Mouse (Mus musculus) megakaryocyte progenitor cell, adult 5-6 weeks (primary cell): ENCODE data around the gene Syngap1. TPM values are rescaled to one million over a fixed set of nuclear protein-coding genes. Genes with fewer than 3 reads are reported as not detected.
"Not testable (repeated sequence)": the region's sequence is repeated elsewhere in the genome, so short reads cannot be mapped to it uniquely, and the experiment has no call there.

Experiments
- ATAC-seq: replicated peaks from 2 replicates; pipeline ENCODE4 v1.8.0; 2016; ENCODE audit warnings: mild to moderate bottlenecking, moderate TSS enrichment, inconsistent platforms; ENCODE audit not compliant: poor library complexity
- total RNA-seq, 2 experiments: library from RNA; stranded (forward) in 1 of 2; stranded (reverse) in 1 of 2; fragments of 157-497, 149-512 nt in 1 of 2; fragments of 200-1000 nt in 1 of 2; gene quantifications; 2 replicates each; pipeline versions ENCODE4 v1.2.3 to v1.2.4; 2015 to 2017

Gene Syngap1
- total RNA-seq, 2 experiments from 2014 or later, result 3.6 to 11.6 TPM

DNA sequence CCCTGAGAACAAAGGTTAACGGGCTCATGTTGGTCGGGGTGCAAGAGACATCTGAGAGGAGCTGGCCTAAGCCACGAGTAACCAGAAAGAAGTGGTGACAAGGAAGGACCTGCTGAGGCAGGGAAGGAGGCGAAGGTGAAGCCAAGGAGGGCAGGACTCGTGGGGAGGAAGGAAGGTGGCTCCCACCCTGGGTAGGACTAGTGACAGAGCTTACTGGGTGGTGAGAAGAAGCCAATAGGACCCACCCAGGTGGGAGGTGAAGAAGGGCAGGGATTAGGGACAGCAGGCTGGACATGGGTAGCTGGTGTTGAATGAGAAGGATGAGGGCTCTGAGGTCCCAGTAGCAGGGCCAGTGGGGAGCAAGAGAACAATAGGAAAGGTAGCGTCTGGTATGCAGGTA, 12.1 kb downstream of the Syngap1 start:
- no peak for ATAC-seq

DNA sequence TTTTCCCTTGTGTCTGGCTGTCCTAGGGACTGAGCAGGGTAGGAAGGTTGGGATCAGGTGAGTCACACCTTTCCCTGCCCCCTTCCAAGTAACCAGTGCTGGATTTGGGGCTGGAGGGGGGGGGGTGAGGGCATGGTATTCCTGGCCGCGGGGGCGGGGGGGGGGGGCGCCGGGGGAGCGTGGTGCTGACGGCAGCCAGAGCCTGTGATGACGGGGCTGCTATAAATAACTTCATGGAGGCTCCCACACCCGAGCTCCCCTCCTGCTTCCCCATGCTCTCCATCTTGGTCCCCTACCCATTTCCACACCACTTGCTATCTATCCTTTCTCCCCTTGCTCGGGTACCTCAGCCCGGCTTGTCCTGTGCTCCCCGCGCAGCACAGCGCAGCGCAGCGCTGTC, 12.7 kb downstream of the Syngap1 start:
- ATAC-seq, result no peak

DNA sequence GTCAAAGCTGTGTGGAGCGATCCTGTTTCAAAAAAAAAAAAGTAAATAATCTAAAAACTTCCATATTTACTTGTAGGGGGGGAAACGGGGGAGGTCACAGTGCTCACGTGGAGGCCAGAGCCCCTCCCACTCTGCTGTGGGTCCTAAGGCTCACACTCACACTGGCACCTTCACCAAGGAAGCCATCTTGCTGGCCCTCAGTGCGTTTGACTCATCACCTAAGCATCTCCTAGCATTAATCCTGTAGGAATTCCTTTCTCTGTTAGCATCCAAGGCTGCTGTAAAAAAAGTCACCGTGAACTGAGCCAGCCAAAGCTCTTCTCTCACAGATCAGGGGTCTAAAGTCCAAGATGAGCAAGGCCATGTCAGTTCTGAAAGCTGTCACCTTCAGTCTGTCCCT, 15.3 kb downstream of the Syngap1 start:
- no peak for ATAC-seq

DNA sequence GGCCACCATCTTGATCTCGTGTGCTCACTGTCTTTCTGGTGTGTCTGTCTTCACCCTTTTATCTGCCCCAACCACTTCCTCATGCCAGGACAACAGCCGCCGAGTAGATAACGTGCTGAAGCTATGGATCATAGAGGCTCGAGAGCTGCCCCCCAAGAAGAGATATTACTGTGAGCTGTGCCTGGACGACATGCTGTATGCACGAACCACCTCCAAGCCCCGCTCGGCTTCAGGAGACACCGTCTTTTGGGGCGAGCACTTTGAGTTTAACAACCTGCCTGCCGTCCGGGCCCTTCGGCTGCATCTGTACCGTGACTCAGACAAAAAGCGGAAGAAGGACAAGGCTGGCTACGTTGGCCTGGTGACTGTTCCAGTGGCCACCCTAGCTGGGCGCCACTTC, 15.8 kb downstream of the Syngap1 start:
- peak; percentile 85 for ATAC-seq

DNA sequence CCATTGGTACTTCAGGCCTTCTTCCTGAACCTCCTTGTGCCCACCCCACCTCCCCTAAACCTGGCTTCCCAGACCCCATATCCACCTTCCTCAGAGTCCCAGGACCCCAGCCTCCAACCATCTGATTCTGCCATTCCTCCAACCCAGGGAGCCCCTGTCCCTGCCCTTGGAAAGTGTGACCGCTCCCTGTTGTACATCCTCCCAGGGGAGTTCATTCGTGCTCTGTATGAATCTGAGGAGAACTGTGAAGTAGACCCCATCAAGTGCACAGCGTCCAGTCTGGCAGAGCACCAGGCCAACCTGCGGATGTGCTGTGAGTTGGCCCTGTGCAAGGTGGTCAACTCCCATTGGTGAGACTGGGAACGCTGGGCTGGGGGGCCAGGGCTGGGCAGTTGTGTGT, 16.8 kb downstream of the Syngap1 start:
- ATAC-seq, result no peak

DNA sequence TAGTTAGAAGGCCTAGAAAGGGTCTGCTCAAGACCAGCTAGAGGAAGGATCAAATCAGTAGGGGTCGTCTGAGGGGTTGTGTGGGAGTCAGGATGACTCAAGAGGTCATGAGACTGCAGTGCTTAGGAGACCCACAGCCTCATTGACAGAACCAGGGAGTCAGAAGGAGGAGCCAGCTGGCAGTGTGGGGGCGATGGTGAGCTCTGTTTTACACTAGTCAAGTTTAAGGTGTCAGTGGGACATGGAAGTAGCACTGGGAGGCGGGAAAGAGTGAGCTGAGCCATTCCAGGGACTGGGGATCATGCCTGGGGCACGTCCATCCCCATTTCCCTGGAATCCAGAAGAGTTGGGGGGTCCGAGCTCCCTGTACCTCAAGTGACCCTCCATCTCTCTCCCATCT, 17.8 kb downstream of the Syngap1 start:
- no peak for ATAC-seq

DNA sequence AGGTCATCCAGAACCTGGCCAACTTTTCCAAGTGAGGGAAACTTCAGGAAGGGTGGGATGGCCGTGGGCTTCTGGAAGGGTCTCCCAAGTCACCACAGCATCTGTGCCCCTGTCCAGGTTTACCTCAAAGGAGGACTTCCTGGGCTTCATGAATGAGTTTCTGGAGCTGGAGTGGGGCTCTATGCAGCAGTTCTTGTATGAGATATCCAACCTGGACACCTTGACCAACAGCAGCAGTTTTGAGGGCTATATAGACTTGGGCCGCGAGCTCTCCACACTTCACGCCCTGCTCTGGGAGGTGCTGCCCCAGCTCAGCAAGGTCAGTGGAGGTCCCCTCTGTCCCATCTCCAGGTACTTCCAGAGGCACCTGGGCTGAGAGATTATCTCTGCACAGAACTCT, 18.8 kb downstream of the Syngap1 start:
- no peak for ATAC-seq

DNA sequence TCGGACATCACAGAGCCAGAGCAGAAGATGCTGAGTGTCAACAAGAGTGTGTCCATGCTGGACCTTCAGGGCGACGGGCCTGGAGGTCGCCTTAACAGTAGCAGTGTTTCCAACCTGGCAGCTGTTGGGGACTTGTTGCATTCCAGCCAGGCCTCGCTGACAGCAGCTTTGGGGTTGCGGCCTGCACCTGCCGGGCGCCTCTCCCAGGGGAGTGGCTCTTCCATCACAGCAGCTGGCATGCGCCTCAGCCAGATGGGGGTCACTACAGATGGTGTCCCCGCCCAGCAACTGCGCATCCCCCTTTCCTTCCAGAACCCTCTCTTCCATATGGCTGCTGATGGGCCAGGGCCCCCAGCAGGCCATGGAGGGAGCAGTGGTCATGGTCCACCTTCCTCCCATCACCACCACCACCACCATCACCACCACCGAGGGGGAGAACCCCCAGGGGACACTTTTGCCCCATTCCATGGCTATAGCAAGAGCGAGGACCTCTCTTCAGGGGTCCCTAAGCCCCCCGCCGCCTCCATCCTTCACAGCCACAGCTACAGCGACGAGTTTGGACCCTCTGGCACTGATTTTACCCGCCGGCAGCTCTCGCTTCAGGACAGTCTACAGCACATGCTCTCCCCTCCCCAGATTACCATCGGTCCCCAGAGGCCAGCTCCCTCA, 20.7 kb downstream of the Syngap1 start:
- ATAC-seq, result no peak

DNA sequence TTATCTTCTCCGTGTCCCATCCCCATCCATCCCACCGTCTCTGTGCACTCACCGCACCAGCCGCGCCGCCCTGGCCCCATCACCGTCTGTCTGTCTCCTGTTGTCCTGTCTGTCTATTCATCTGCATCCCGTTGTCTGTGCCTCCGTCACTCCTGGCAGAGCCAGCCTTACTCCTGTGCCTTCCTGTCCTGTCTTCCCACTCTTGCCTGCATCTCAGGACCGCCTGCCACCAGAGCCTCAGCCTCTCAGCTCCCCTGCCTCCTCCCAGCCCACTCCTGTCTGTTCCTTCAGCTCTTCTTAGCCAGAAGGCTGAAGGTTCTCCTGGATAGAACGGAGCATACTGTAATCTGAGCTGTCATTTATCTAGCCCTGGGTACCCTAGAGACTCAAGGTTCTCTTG, 25.9 kb downstream of the Syngap1 start:
- no peak for ATAC-seq

DNA sequence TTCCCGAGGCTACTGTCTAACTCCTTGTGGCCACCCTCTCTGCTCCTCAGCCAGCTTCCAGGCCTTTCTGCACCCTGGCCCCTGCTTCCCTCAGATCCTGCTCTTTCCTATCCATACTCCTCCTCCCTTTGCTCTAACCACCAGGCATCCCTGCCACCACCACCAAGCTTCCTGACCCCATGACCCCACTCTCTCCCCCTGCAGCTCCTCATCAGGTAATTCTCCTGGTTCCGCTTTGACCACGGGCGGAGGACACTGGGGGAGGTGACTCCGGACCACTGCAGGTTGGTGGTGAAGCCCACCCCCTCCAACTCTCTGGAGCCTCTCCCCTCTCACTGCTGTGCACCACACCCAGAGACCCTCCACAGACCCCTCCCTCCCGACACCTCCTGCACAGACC, 26.4 kb downstream of the Syngap1 start:
- ATAC-seq, result no peak

DNA sequence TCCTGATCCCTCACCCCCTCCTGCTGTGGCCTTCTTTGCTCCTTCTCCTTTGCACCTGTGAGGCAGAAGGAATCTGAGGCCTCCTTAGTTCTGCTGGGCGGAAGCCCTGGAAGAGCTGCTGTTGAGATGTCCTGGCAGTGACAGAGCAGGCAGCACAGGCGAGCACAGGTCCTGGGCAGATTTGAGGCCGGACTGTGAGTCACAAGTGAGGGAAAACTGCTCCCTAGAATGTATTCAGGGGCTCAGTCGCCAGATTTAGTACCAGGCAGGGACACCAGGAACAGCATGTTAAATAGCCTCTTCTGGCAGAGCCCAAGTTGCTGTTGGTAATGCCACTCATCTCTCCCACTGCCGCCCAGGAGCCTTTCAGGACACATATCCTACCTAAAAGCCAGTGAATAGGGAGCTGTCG, 27.2 kb downstream of the Syngap1 start:
- no peak for ATAC-seq

DNA sequence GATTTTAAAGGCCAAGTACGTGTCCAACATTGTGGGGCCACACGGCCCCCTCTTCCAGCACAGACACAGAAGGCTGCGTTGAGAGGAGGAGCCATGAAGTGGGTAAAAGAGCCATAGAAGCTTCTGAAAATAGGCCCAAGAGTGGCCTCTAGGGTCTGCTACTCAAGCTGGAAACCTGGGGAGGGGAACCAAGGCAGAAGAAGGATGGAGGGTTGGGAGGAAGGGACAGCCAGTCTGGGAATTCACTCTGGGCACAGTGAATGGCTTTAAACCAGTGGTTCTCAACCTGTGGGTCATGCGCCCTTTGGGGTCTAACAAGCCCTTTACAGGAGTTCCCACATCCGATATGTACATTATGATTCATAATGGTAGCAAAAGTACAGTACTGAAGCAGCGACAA, 28.2 kb downstream of the Syngap1 start:
- no peak for ATAC-seq

DNA sequence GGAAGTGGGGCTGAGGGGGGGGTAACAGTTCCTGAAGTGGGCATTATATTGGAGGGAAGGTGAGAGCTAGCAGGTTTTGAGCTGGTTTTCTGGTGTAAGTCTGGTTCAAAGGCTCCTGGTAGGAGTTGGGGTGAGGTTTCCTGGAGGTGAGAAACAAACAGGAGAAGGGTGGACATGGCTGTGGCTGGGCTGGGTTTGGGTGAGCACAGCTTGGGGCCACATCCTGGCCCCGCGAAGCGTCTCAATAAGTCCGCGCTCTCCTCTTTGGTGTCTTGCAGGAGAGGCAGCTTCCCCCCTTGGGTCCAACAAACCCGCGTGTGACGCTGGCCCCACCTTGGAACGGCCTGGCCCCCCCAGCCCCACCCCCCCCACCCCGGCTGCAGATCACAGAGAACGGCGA, 29.2 kb downstream of the Syngap1 start:
- ATAC-seq, result no peak

DNA sequence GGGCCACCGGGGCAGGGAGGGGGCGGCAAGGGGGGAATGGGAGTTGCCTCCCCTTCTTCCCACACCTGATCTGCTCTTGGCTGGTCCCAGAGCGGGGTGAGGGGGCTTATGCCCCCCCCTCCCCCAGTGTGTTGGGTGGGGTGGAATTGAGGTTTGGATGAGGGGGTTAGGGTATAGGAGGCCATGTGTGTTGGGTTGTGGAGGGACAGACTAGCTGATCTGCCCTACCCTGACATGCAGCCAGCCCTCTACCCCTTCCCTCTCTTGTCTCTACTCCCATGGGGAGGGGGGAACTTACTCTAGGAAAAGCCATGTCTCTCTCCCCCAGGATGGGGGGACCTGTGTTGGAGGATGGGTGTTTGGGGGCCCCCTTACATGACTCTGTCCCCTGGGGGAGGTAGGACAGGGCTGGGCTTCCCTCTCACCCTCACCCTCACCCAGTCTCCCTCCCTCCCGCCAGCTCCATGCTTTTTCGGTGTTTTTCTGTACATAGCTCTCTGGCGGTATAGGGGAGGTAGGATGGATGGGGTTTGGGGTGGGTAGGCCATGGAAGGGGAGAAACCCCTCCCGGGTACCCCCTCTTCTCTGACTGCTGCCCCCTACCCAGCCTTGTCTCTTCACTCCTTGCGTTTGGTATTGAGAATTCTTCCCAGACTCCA, 30.3 kb downstream of the Syngap1 start:
- ATAC-seq, result no peak

DNA sequence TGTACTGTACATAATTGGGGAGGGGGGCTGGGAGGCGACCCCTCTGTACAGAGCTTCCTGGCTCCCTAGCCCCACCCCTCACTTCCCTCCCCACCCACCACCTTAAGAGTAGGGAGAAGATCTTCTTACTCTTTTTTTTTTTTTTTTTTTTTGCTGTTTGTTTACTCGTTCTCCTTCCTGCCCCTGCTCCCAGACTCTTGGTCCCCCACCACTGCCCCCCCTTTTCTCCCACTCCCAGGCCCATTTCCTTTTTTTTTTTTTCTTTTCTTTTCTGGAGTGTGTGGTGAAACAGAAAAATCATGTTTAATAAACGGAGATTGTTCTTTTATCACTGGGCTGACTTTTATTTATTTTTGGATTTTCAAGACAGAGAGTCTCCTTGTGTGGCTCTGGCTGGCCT, 31.1 kb downstream of the Syngap1 start:
- no peak for ATAC-seq

DNA sequence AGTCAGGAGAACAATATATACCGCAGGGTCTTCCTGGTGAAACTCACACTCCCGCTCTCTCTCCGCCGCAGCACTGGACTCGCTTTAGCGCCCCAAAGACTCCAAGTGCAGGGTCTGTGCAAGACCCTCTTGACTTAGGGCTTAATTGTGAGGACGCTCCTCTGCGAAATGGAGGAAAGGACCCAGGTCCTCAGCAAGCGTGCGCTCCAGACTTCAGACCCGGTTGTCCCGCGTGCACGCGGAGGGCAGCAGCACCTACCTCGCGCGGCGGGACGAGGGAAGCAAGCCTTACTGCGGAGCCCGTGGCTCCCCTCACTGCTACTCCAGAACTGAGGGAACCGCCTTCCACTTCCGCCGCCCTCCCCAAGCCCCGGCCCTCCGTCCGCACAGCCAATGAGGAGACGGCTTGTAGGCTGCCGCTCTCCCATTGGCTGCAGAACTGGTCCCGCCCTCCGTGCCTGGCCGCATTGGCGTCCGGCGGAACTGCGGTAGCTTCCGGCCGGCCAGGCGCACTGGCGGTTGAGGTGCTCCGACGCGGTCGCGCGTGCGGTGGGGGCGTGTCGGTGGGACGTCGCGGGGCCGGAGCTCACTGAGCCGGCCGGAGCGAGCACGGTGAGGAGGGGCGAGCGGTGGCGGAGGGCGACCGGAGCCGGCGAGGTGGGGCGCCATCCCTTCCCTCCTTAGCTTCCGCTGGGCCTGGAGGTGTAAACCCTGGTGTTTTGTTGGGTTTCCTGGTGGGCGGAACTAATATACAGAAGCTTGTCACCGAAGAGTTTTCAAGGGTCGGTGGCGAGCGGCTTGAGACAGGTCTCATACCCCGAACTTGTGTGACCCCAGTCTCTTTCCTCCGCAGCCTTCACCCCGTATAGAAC, 31.9 kb downstream of the Syngap1 start, which contains the start of gene Zbtb9:
Gene Zbtb9, plus strand, starts transcription at position 465 of the 872 bp plus-strand sequence.
- peak; percentile 97 for ATAC-seq

DNA sequence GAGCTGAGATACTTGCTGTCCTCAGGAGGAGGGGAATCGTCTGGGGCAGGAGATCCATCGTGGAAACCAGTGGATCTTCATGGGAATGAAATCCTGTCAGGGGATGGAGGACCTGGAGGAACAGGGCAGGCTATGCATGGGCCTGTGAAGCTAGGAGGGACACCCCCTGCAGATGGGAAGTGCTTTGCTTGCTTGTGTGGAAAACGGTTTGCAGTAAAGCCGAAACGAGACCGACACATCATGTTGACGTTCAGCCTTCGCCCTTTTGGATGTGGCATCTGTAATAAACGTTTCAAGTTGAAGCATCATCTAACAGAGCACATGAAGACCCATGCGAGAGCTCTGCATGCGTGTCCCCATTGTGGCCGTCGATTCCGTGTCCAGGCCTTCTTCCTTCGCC, 33.5 kb downstream of the Syngap1 start:
- no peak for ATAC-seq

DNA sequence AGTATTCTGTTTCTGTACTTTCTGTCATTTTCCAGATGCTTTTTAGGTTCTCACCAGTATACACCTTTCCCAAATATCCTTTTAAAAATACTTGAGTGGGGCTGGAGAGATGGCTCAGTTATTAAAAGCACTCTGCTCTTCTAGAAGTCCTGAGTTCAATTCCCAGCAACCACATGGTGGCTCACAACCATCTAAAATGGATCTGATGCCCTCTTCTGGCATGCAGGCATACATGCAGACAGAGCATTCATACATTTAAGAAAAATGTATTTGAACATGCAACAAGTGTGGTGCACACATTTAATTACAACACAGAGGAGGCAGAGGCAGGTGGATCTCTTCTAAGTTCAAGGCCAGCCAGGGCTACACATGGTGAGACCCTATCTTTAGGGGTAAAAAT, 34.4 kb downstream of the Syngap1 start:
- no peak for ATAC-seq

DNA sequence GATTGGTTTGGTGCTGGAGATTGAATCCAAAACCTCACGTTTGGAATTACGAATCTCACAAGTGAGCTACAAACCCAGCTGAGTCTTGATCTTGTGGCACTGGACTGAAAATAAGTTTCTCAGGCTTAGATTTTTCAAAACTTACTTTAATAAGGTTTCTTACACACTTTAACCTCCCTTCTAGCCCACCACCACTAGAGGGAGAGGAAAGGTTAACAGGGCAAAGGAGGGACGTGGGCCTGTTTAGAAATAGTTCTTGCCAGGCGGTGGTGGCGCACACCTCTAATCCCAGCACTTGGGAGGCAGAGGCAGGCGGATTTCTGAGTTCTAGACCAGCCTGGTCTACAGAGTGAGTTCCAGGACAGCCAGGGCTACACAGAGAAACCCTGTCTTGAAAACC, 36.3 kb downstream of the Syngap1 start:
- not testable (repeated sequence) for ATAC-seq

DNA sequence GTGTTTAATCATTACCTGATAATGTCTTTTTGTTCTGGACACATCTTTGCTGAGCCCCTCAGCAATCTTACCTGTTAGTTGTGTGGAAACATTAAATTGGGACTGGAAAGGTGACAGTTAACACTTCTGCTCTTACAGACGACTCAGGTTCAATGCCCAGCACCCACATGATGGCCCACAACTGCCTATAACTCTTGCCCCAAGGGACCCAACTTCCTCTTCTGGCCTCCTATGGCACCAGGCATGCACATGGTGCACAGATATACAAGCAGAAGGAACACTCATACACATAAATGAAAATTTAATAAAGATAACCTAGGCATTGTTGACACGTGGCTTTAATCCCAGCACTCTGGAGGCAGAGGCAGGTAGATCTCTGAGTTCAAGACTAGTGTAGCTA, 38.4 kb downstream of the Syngap1 start:
- ATAC-seq, result peak; percentile 42; the same call in 1 of the 2 replicates

DNA sequence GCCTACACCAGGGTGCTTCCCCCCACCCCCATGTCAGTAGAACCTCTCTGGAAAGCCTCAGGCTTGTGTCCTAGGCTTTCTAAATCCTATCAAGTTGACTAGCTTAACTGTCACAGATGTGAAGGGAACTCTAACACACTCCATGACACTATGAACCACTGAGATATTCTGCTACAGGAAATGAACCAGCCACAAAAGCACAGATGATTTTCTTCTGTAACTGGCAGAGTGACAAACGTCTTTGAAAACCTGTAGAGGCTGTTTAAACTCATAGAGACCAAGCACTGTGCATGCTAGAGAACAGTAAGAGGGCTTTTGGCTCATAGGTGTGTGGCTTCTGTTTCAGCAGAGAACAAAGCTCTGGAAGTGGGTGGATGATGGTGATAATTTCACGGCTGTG, 40.0 kb downstream of the Syngap1 start:
- ATAC-seq, result peak; percentile 26; the same call in 1 of the 2 replicates

DNA sequence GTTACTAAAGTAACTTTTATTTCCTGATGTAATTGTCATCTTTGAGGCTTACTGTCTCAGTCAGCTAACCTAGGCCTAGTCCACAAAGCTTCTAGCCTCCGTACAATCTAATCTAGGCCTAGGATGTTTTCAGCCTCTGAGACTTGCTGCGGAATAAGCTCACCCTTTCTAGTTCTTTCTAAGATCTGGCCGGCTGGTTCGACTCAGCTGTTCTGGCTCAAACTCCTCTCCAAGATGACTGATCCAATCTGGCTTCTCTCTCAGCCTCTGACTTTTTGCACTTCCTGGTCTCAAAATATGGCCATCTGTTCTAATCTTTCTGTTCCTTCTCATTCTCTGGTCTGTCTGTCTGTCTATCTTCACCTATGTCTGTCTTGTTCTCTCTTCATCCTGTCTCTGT, 42.3 kb downstream of the Syngap1 start:
- ATAC-seq, result no peak
